Mouse (Mus musculus): Measurements from ENCODE around the gene Rab8b. TPM values are rescaled to one million over a fixed set of nuclear protein-coding genes. Genes with fewer than 3 reads are reported as not detected.

The Rab8b gene
- polyA plus RNA-seq, 1 experiment from 2014 or later: 10.7 TPM

- Histone ChIP-seq H3K27ac (ENCODE audit: low read depth) (peak overlapping the region; percentile 65), H3K4me3 (ENCODE audit: low read depth, low read length) (no peak overlapping the region), H3K27me3 (ENCODE audit: insufficient read depth, low read length) (no peaks in the 10 kb centered on the region), H3K36me3 (replicated peaks; ENCODE audit: insufficient read depth, low read length) (no peaks in the 10 kb centered on the region), H3K4me2 (ENCODE audit: low read depth, low read length) (peak overlapping the region; percentile 36), H3K9me3 (ENCODE audit: low read length) (no peaks in the 10 kb centered on the region), H3K4me1 (ENCODE audit: insufficient read depth) (peaks cover 29% of the 10 kb centered on the region), H3K9ac (replicated peaks) (0 out of 2 replicates have a peak overlapping the region, but pooled peaks have one; percentile 18)
- TF ChIP-seq CTCF (IDR thresholded peaks at IDR 0.05; ENCODE audit: low read depth) (no peak), EP300 (IDR thresholded peaks at IDR 0.05; ENCODE audit: low read depth) (peak; percentile 13; the same call in 1 of the 2 replicates)
- WGBS (ENCODE audit: insufficient replicate concordance): 36% methylated on average over 8 of the region's 8 CpGs
- ATAC-seq: peak; percentile 70
- DNase-seq: peak; percentile 28
Measured at GRCm38 (mm10) chr9:66882406-66882821, 37.1 kb downstream of the Rab8b start.

GRCm38 (mm10) chr9:66881858-66882257 lies 37.6 kb downstream of the Rab8b start:
- 70% methylated on average over 3 of the region's 3 CpGs for WGBS (ENCODE audit: insufficient replicate concordance)
- Histone ChIP-seq H3K36me3 (replicated peaks; ENCODE audit: insufficient read depth, low read length) (no peaks in the 10 kb centered on the region), H3K27me3 (ENCODE audit: insufficient read depth, low read length) (no peaks in the 10 kb centered on the region), H3K4me2 (ENCODE audit: low read depth, low read length) (0 out of 2 replicates have a peak overlapping the region, but pooled peaks have one; percentile 36), H3K9me3 (ENCODE audit: low read length) (no peaks in the 10 kb centered on the region), H3K27ac (ENCODE audit: low read depth) (peak overlapping the region; percentile 65), H3K4me1 (ENCODE audit: insufficient read depth) (peaks cover 23% of the 10 kb centered on the region), H3K9ac (replicated peaks) (no peak overlapping the region), H3K4me3 (ENCODE audit: low read depth, low read length) (no peak overlapping the region)
- TF ChIP-seq EP300 (IDR thresholded peaks at IDR 0.05; ENCODE audit: low read depth): no peak
- TF ChIP-seq CTCF (IDR thresholded peaks at IDR 0.05; ENCODE audit: low read depth): no peak
- no peak for ATAC-seq
- no peak for DNase-seq

DNA sequence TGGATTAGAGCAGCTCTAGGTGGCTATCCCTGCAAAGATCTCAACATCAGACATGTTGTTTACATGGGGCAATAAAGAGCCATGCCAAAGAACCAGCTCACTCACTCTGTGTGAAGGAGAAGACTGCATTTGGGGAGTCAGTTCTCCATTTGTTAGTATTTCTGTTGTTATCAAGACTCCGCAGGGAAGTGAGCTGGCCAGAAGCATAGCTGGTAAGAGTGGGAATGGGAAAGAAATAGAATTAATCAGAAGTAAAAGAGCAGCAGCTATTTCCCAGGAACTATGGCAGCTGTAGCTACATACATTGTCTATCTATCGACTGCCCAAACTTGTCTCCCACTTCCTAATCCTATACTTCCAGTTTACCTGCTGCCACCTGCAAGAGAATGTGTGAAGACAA lies 38.7 kb downstream of the Rab8b start:
- Histone ChIP-seq H3K9me3 (ENCODE audit: low read length) (no peaks in the 10 kb centered on the region), H3K4me3 (ENCODE audit: low read depth, low read length) (no peak overlapping the region), H3K36me3 (replicated peaks; ENCODE audit: insufficient read depth, low read length) (no peaks in the 10 kb centered on the region), H3K4me2 (ENCODE audit: low read depth, low read length) (no peak overlapping the region), H3K4me1 (ENCODE audit: insufficient read depth) (peaks cover 16% of the 10 kb centered on the region), H3K27ac (ENCODE audit: low read depth) (no peak overlapping the region), H3K9ac (replicated peaks) (no peak overlapping the region), H3K27me3 (ENCODE audit: insufficient read depth, low read length) (no peaks in the 10 kb centered on the region)
- DNase-seq (no peak), ATAC-seq (no peak)
- TF ChIP-seq EP300 (IDR thresholded peaks at IDR 0.05; ENCODE audit: low read depth) (no peak), CTCF (IDR thresholded peaks at IDR 0.05; ENCODE audit: low read depth) (no peak)
- 85% methylated on average over 2 of the region's 2 CpGs for WGBS (ENCODE audit: insufficient replicate concordance)

DNA sequence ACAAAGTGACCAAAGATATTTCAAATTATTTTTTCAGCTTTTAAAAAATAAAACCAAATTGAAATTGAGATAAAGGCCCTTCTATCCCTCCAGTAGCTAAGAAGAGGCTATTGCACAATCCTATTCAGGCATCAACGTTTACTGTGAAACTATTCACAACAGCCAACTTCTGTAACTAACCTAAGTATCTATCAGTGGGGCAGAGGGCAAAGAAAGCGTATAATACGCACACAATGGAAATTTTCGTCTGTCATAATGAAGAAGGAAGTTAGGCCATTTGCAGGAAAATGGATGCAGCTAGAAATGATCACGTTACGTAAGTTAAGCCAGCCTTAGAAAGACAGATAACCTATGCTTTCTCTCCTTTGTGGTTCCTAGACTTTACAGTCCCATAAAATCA lies 40.0 kb downstream of the Rab8b start:
- no peak for ATAC-seq

GRCm38 (mm10) chr9:66878899-66879298 lies 40.6 kb downstream of the Rab8b start:
- no peaks in the 10 kb centered on the region for H3K27me3 ChIP-seq (ENCODE audit: insufficient read depth, low read length)
- H3K9ac ChIP-seq (replicated peaks): no peak overlapping the region
- no peak for DNase-seq
- peaks cover 16% of the 10 kb centered on the region for H3K4me1 ChIP-seq (ENCODE audit: insufficient read depth)
- H3K27ac ChIP-seq (ENCODE audit: low read depth): no peak overlapping the region
- no peak overlapping the region for H3K4me2 ChIP-seq (ENCODE audit: low read depth, low read length)
- TF ChIP-seq EP300 (IDR thresholded peaks at IDR 0.05; ENCODE audit: low read depth) (no peak), CTCF (IDR thresholded peaks at IDR 0.05; ENCODE audit: low read depth) (no peak)
- H3K4me3 ChIP-seq (ENCODE audit: low read depth, low read length): no peak overlapping the region
- peaks cover 3% of the 10 kb centered on the region; the same call in 1 of the 2 replicates for H3K9me3 ChIP-seq (ENCODE audit: low read length)
- H3K36me3 ChIP-seq (replicated peaks; ENCODE audit: insufficient read depth, low read length): no peaks in the 10 kb centered on the region
- 79% methylated on average over 3 of the region's 3 CpGs for WGBS (ENCODE audit: insufficient replicate concordance)
- no peak for ATAC-seq

More for the DNA sequence above, 40.0 kb downstream of the Rab8b start:
- no peak overlapping the region for H3K9ac ChIP-seq (replicated peaks)
- TF ChIP-seq CTCF (IDR thresholded peaks at IDR 0.05; ENCODE audit: low read depth): no peak
- no peak for TF ChIP-seq EP300 (IDR thresholded peaks at IDR 0.05; ENCODE audit: low read depth)
- H3K4me1 ChIP-seq (ENCODE audit: insufficient read depth): peaks cover 16% of the 10 kb centered on the region
- H3K4me2 ChIP-seq (ENCODE audit: low read depth, low read length): no peak overlapping the region
- DNase-seq: no peak
- WGBS (ENCODE audit: insufficient replicate concordance): 66% methylated on average over 6 of the region's 6 CpGs
- H3K36me3 ChIP-seq (replicated peaks; ENCODE audit: insufficient read depth, low read length): no peaks in the 10 kb centered on the region
- peaks cover 3% of the 10 kb centered on the region; the same call in 1 of the 2 replicates for H3K9me3 ChIP-seq (ENCODE audit: low read length)
- H3K27me3 ChIP-seq (ENCODE audit: insufficient read depth, low read length): no peaks in the 10 kb centered on the region
- no peak overlapping the region for H3K4me3 ChIP-seq (ENCODE audit: low read depth, low read length)
- H3K27ac ChIP-seq (ENCODE audit: low read depth): no peak overlapping the region

- DNase-seq (no peak), ATAC-seq (no peak)
- Histone ChIP-seq H3K4me2 (ENCODE audit: low read depth, low read length) (no peak overlapping the region), H3K4me1 (ENCODE audit: insufficient read depth) (no peaks in the 10 kb centered on the region), H3K36me3 (replicated peaks; ENCODE audit: insufficient read depth, low read length) (no peaks in the 10 kb centered on the region), H3K27me3 (ENCODE audit: insufficient read depth, low read length) (no peaks in the 10 kb centered on the region), H3K4me3 (ENCODE audit: low read depth, low read length) (no peak overlapping the region), H3K9ac (replicated peaks) (no peak overlapping the region), H3K27ac (ENCODE audit: low read depth) (no peak overlapping the region), H3K9me3 (ENCODE audit: low read length) (peaks cover 3% of the 10 kb centered on the region; the same call in 1 of the 2 replicates)
- WGBS (ENCODE audit: insufficient replicate concordance): 76% methylated on average over 5 of the region's 5 CpGs
- no peak for TF ChIP-seq EP300 (IDR thresholded peaks at IDR 0.05; ENCODE audit: low read depth)
- TF ChIP-seq CTCF (IDR thresholded peaks at IDR 0.05; ENCODE audit: low read depth): no peak
Measured at GRCm38 (mm10) chr9:66876577-66876976, 42.9 kb downstream of the Rab8b start.
